Mouse (Mus musculus): ENCODE measurements around the gene Wbp2.

- TF ChIP-seq POLR2A (IDR thresholded peaks at IDR 0.05; ENCODE audit: low read depth, low read length) (no peak), CTCF (IDR thresholded peaks at IDR 0.05; ENCODE audit: extremely low read depth, insufficient read length, insufficient replicate concordance, low read depth, low read length) (no peak)
Measured at GRCm38 (mm10) chr11:116132366-116133333, 45.9 kb upstream of the Wbp2 start.

Measured in small intestine, adult 2 months (tissue).